Mouse (Mus musculus): ENCODE results near the gene Disp2.

GRCm38 (mm10) chr2:118775396-118775795, 4.1 kb upstream of the Disp2 start:
- no peak for TF ChIP-seq GATA1 (IDR thresholded peaks at IDR 0.05; ENCODE audit: low read length)
- no peak for TF ChIP-seq TAL1 (IDR thresholded peaks at IDR 0.05; ENCODE audit: low read length)

Measured in erythroblast, embryonic 14.5 days (primary cell).